Mouse (Mus musculus) lung, postnatal 0 days (tissue): ENCODE measurements around the gene Gale.

Experiments used
- CTCF ChIP-seq: IDR thresholded peaks from 2 replicates; pipeline ENCODE4 v1.5.1; 2016; ENCODE audit warnings: antibody characterized with exemption, mild to moderate bottlenecking
- EP300 ChIP-seq: IDR thresholded peaks from 2 replicates; pipeline ENCODE4 v1.6.1; 2016; ENCODE audit warnings: antibody characterized with exemption, mild to moderate bottlenecking, control low read depth

GRCm38 (mm10) chr4:135966283-135966682 lies 2.8 kb downstream of the Gale start:
- TF ChIP-seq CTCF (no peak), EP300 (no peak)
